Mouse (Mus musculus): ENCODE measurements at regions not wholly inside any gene's neighbourhood (a gene's known extent, or its start where the extent isn't known, plus 50 kb on each side); places are given as distances from the start of the nearest gene placed in this dataset.

DNA sequence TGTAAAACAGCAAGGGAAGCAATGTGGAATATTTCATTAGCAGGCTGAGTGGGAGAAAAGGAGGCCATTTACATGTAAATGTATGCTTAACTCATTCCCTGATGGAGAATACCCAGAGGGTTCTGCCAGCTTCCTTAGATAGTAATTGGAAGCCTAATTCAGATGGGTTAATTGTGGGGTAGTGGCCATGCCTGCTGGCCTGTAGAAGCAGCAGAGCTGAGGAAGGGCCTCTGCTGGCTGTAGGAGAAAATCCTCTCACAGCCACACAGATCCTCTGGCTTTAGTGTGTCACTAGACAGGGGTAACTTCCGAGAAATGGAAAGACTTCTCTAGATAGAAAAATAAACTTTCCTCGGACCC lies 1588.7 kb upstream of the Got2 start:
- 30% methylated on average over 2 of the region's 2 CpGs for WGBS
- H3K4me2 ChIP-seq (replicated peaks) = no peak overlapping the region
- no peaks in the 10 kb centered on the region for H3K27me3 ChIP-seq
- H3K9ac ChIP-seq (replicated peaks) = no peak overlapping the region
- H3K4me1 ChIP-seq = peaks cover 22% of the 10 kb centered on the region
- peak overlapping the region; percentile 64; the same call in 1 of the 2 replicates for H3K27ac ChIP-seq (replicated peaks)
- ATAC-seq (replicated peaks) = peak; percentile 97
- H3K9me3 ChIP-seq = no peaks in the 10 kb centered on the region
- H3K36me3 ChIP-seq = no peaks in the 10 kb centered on the region
- H3K4me3 ChIP-seq = no peak overlapping the region

DNA sequence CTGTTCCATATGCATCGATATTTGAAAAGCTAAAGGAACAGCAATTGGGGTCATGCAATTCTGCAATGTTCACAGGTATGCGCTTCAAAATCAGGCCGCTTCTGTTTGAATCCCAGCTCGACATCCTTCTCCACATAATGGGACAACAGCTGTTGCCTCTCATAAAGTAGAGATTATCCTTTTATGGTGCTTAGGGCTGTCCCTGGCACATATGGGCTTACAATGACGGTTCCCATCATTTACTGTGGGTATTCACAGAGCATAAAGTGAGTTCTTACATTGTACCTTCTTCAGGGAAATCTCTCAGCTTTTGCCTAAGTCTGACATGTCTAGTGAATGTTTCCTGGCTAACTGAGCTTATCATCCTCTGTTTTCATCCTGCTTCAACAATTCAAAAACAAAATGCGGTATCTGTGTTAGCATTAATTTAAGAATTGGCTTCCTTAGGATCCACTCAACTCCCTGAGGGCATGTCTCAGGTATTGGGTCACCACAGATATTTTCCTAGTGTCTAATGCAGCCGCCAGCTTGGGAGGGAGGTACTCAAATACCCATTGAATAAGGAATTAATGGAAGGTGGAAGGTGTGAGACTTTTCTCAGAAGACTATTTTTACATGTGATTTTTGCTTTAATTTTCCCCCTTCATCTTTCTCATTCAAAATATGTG lies 1588.2 kb upstream of the Got2 start:
- H3K4me2 ChIP-seq (replicated peaks) = no peak overlapping the region
- H3K27ac ChIP-seq (replicated peaks) = peak overlapping the region; percentile 64
- no peak overlapping the region for H3K9ac ChIP-seq (replicated peaks)
- peaks cover 23% of the 10 kb centered on the region for H3K4me1 ChIP-seq
- H3K4me3 ChIP-seq = no peak overlapping the region
- no peaks in the 10 kb centered on the region for H3K36me3 ChIP-seq
- ATAC-seq (replicated peaks) = peak; percentile 72; the same call in 1 of the 2 replicates
- H3K9me3 ChIP-seq = no peaks in the 10 kb centered on the region
- 28% methylated on average over 7 of the region's 7 CpGs for WGBS
- no peaks in the 10 kb centered on the region for H3K27me3 ChIP-seq

DNA sequence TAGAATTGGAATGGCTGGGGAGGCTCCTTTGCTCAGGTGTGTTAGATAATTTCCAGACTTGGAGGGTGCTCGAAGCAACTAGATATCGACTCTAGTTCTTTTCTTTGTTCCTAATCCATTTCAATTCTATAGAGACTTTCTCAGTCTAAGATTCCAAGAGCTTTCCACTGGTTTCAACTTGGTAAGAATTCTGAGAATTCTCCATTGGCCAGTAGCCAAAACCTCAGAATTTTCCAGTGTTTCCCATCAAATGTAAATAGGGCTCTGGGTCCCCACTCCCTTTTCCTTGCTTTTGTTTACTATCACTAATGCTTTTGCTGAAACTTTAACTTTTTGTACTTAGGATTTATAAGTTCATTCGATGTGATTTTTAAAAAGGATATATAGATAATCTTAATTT lies 1585.0 kb upstream of the Got2 start:
- WGBS = 72% methylated on average over 3 of the region's 3 CpGs
- Histone ChIP-seq H3K9me3 (no peaks in the 10 kb centered on the region), H3K27me3 (no peaks in the 10 kb centered on the region), H3K36me3 (no peaks in the 10 kb centered on the region), H3K4me3 (no peak overlapping the region), H3K9ac (replicated peaks) (no peak overlapping the region), H3K4me1 (peaks cover 26% of the 10 kb centered on the region), H3K4me2 (replicated peaks) (no peak overlapping the region), H3K27ac (replicated peaks) (no peak overlapping the region)
- ATAC-seq (replicated peaks) = no peak

DNA sequence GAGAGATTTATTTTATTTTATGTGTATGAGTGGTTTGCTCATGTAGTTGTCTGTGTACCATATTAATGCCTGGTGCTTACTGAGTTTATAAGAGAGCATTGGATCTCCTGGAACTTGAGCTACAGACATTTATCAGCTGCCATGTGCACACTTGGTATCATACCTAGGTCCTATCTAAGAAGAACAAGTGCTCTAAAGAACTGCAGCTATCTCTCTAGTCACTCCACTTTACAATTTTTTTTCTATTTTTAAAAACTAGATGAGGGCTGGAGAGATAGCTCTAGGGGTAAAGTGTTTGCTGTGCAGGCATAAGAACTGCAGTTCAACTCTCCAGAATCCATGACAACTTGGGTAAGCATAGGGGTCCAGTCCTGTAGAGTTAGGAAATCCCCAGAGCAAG lies 1573.1 kb upstream of the Got2 start:
- Histone ChIP-seq H3K4me3 (no peak overlapping the region), H3K9ac (replicated peaks) (no peak overlapping the region), H3K27ac (replicated peaks) (no peak overlapping the region), H3K4me1 (no peaks in the 10 kb centered on the region), H3K27me3 (no peaks in the 10 kb centered on the region), H3K36me3 (no peaks in the 10 kb centered on the region), H3K4me2 (replicated peaks) (no peak overlapping the region), H3K9me3 (no peaks in the 10 kb centered on the region)
- ATAC-seq (replicated peaks) = no peak

DNA sequence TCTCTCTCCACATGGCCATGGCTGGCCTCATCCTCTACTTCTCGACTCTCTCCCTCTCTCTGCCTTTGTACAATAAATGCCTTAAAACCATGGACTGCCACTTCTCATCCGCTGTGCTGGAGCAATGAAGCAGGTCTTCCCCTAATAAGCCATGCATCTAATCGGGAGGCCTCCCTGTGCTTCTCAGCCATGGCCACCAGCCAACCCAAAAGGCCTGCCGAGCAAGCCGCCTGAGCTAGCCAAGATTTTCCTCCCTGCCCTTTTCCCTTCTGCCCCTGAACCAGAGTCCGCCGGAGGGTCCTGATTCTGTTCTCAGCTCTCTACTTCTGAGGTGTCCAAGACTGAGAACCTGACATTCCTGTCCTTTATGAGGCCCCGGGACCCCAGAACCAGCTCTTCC lies 1559.3 kb upstream of the Got2 start:
- WGBS = 89% methylated on average over 8 of the region's 8 CpGs
- Histone ChIP-seq H3K4me3 (no peak overlapping the region), H3K4me2 (replicated peaks) (no peak overlapping the region), H3K36me3 (no peaks in the 10 kb centered on the region), H3K27me3 (no peaks in the 10 kb centered on the region), H3K27ac (replicated peaks) (no peak overlapping the region), H3K4me1 (no peaks in the 10 kb centered on the region), H3K9me3 (no peaks in the 10 kb centered on the region), H3K9ac (replicated peaks) (no peak overlapping the region)
- ATAC-seq (replicated peaks) = no peak

DNA sequence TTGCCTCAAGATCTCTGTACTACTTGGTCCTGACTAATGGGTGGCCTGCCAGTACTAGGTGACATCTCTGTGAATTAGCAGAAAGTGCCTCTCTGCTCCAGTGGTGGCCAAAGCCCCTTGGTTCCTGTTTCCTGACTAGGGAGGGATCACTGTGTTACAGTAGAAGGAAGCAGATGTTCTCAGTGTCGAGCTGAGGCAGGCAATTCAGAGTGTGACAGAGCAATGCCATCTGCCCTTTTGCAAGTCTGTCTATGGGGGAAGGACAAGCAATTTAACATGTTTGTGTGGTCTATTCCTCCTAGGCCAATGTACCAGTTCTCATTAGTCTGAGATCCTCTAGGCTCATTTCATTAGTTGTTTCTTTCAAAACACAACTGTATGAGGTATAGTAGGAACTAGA lies 1553.1 kb upstream of the Got2 start:
- Histone ChIP-seq H3K9ac (replicated peaks) (no peak overlapping the region), H3K27me3 (no peaks in the 10 kb centered on the region), H3K4me1 (no peaks in the 10 kb centered on the region), H3K4me3 (no peak overlapping the region), H3K9me3 (no peaks in the 10 kb centered on the region), H3K36me3 (no peaks in the 10 kb centered on the region), H3K4me2 (replicated peaks) (no peak overlapping the region), H3K27ac (replicated peaks) (no peak overlapping the region)
- no peak for ATAC-seq (replicated peaks)
- 48% methylated on average over 1 of the region's 1 CpGs for WGBS

DNA sequence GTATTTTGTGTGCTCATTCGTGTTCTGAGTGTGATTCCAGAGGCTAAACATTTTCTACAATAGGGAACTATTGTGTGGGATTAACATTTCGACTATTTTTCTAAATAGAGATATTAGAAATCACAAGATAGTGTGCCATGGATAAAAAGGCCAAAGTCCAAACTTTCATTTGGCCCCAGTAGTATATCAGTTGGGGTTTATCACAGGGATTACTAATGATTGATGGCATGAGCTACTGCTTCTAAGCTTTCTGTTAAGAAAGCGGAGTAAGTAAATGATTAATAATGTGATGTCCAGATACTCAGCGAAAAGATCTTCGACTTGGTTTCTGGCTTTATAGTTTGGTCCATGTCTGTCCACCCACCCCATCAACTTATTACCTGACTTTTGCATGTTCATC lies 1545.2 kb upstream of the Got2 start:
- no peaks in the 10 kb centered on the region for H3K36me3 ChIP-seq
- no peak for ATAC-seq (replicated peaks)
- H3K9ac ChIP-seq (replicated peaks) = no peak overlapping the region
- WGBS = 91% methylated on average over 5 of the region's 5 CpGs
- no peaks in the 10 kb centered on the region for H3K4me1 ChIP-seq
- no peak overlapping the region for H3K4me3 ChIP-seq
- H3K27ac ChIP-seq (replicated peaks) = no peak overlapping the region
- H3K27me3 ChIP-seq = no peaks in the 10 kb centered on the region
- no peak overlapping the region for H3K4me2 ChIP-seq (replicated peaks)
- no peaks in the 10 kb centered on the region for H3K9me3 ChIP-seq

DNA sequence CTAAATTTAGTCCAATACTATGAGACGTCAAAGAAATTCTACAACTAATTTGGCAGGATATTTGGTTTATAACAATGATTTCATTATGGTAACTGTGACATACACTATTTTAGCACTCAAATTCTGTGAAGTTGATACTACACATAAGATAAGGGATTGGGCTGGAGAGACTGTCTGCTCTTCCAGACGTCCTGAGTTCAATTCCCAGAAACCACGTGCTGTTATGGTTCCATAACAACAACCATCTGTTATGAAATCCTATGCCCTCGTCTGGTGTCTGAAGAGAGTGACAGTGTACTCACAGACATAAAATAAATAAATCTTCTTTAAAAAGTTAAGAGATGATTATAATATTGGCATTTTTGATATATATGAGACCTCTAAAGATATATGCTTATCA lies 1543.1 kb upstream of the Got2 start:
- H3K9ac ChIP-seq (replicated peaks) = no peak overlapping the region
- no peaks in the 10 kb centered on the region for H3K27me3 ChIP-seq
- no peaks in the 10 kb centered on the region for H3K9me3 ChIP-seq
- WGBS = 60% methylated on average over 4 of the region's 4 CpGs
- ATAC-seq (replicated peaks) = peak; percentile 76
- no peak overlapping the region for H3K4me2 ChIP-seq (replicated peaks)
- H3K27ac ChIP-seq (replicated peaks) = no peak overlapping the region
- no peaks in the 10 kb centered on the region for H3K4me1 ChIP-seq
- H3K36me3 ChIP-seq = no peaks in the 10 kb centered on the region
- H3K4me3 ChIP-seq = no peak overlapping the region

DNA sequence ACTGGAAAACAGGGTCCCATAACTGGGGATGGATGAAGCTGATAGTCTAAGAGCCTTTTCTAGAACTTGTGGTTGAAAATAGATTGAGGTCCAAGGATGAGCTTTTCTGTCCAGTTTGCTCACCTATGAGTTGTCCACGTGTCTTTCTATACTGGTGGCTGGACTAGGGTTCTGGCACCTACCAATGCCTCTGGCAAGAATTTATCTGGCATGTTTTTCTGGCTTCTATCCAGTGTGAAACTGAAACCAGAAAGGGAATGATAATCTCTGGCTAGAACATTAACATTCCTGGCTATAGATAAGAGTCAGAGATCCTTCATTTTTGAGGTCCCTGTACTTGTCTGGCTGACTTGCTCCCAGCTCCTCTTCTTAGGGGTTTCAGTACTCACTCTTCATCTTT lies 1534.0 kb upstream of the Got2 start:
- Histone ChIP-seq H3K27me3 (no peaks in the 10 kb centered on the region), H3K27ac (replicated peaks) (no peak overlapping the region), H3K9me3 (no peaks in the 10 kb centered on the region), H3K9ac (replicated peaks) (no peak overlapping the region), H3K4me2 (replicated peaks) (no peak overlapping the region), H3K4me3 (no peak overlapping the region), H3K4me1 (no peaks in the 10 kb centered on the region), H3K36me3 (no peaks in the 10 kb centered on the region)
- 73% methylated on average over 1 of the region's 1 CpGs for WGBS
- ATAC-seq (replicated peaks) = no peak

DNA sequence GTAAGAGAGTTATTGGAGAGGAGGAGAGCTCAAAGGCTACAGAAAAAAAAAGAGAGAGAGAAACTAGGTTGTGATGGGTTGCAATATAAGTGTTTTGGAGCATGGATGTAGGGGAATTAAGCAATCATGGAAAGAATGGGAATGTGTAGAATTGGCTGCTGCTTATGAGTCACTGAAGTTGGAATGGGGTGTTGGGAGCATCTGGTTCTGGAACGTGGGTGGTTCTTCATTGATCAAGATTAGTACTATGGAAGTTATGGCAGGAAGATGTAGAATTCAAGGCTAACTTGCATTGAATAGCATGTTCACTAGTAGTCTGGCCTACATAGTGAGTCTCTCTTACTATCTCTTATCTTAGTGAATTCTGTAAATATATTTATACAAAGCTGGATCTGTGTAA lies 1526.4 kb upstream of the Got2 start:
- no peaks in the 10 kb centered on the region for H3K36me3 ChIP-seq
- H3K4me3 ChIP-seq = no peak overlapping the region
- no peak overlapping the region for H3K9ac ChIP-seq (replicated peaks)
- H3K9me3 ChIP-seq = no peaks in the 10 kb centered on the region
- H3K4me1 ChIP-seq = no peaks in the 10 kb centered on the region
- 80% methylated on average over 1 of the region's 1 CpGs for WGBS
- no peak overlapping the region for H3K27ac ChIP-seq (replicated peaks)
- H3K4me2 ChIP-seq (replicated peaks) = no peak overlapping the region
- ATAC-seq (replicated peaks) = no peak
- H3K27me3 ChIP-seq = no peaks in the 10 kb centered on the region

DNA sequence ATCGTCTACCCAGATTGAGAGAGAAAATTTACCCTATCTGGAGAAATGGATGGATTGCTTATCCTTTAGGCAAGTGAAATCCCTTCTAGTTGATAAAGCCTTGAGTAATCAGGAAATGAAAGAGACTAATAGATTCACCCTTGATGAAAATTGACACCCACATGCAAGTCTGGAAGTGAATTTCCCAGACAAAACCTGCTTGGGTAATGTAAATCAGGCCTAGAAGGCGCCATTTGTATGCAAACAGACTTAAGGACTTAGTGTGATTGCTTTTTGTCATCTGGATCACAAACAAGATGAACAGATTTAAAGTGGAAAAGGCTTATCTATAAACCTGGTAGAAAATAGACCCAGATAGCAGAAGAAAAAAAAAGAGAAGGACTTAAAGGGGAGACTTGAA lies 1515.0 kb upstream of the Got2 start:
- no peak for ATAC-seq (replicated peaks)

DNA sequence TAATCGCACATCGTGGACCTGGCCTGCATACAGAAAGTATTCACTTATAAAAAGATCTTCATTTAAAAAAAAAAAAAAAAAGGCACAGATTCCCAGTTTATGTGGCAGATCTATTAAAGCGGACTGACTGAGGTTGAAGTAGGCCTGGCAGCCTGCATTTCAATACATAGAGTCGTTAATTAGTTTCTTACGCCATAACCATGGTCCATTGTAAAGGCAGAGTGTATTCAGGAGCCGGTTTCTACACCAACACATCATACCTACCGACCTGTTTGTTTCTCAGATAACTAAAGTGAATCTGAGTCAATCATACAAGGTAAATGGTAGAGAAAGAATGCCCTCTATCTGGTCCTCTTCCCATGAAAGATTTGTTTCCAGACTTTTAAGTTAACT lies 1509.0 kb upstream of the Got2 start:
- Histone ChIP-seq H3K9me3 (no peaks in the 10 kb centered on the region), H3K9ac (replicated peaks) (no peak overlapping the region), H3K4me2 (replicated peaks) (no peak overlapping the region), H3K36me3 (no peaks in the 10 kb centered on the region), H3K27ac (replicated peaks) (no peak overlapping the region), H3K4me1 (peaks cover 9% of the 10 kb centered on the region), H3K27me3 (no peaks in the 10 kb centered on the region), H3K4me3 (no peak overlapping the region)
- 0 out of 2 replicates have a peak, but pooled peaks have one; percentile 23 for ATAC-seq (replicated peaks)
- WGBS = 3% methylated on average over 7 of the region's 7 CpGs

More for the DNA sequence above, 1515.0 kb upstream of the Got2 start:
- Histone ChIP-seq H3K4me1 (no peaks in the 10 kb centered on the region), H3K36me3 (no peaks in the 10 kb centered on the region), H3K27ac (replicated peaks) (no peak overlapping the region), H3K27me3 (no peaks in the 10 kb centered on the region), H3K4me3 (no peak overlapping the region), H3K9ac (replicated peaks) (no peak overlapping the region), H3K4me2 (replicated peaks) (no peak overlapping the region), H3K9me3 (no peaks in the 10 kb centered on the region)
- WGBS = 73% methylated on average over 2 of the region's 2 CpGs

DNA sequence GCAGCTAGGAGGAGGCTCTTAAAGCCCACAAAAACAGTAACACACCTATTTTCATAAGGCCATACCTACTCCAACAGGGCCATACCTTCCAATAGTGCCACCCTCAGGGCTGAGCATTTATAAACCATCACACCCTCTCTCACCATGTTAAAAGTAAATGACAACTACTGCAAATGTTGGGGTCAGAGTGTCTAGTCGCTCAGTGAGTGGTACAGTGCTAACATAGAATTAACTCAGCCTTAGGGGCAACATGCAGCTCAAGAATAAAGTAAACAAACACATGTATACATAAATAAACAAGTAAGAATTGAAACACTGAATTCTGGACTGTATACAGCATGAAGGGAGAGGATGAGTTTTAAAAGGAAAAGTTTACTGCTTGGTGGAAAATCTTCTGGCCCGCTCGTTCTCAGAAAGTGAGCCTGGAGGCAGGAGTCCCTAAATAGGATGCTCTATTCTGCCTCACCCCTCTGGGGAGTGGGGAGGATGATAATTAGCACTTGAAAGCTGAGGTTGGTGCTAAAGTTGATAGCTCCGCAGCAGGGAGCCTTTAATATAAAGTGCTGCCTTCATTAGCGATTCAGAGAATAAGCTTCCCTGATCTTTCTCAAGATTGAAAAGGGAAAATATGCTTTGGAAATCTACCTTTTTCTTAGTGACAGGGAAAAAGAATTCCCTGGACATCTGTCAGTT lies 1508.4 kb upstream of the Got2 start:
- 11% methylated on average over 5 of the region's 5 CpGs for WGBS
- no peaks in the 10 kb centered on the region for H3K27me3 ChIP-seq
- peak; percentile 77 for ATAC-seq (replicated peaks)
- H3K9ac ChIP-seq (replicated peaks) = no peak overlapping the region
- H3K4me3 ChIP-seq = no peak overlapping the region
- no peaks in the 10 kb centered on the region for H3K9me3 ChIP-seq
- no peaks in the 10 kb centered on the region for H3K36me3 ChIP-seq
- peaks cover 9% of the 10 kb centered on the region for H3K4me1 ChIP-seq
- H3K27ac ChIP-seq (replicated peaks) = no peak overlapping the region
- no peak overlapping the region for H3K4me2 ChIP-seq (replicated peaks)
